Mouse (Mus musculus) lung, postnatal 0 days (tissue): ENCODE measurements at regions not wholly inside any gene's neighbourhood (a gene's known extent, or its start where the extent isn't known, plus 50 kb on each side); places are given as distances from the start of the nearest gene placed in this dataset.

Experiments
- ATAC-seq: fragments of 200-750 bp; cut with Nextera tagmentation; 2 replicates; pipeline ENCODE4 v1.8.0; 2017; ENCODE audit warnings: moderate library complexity
- DNase-seq: peaks from one replicate; pipeline ENCODE4 v3.0.0-alpha.2; 2016; ENCODE audit warnings: low spot score
- H3K27ac ChIP-seq: fragments of 300-500 bp; sonication (generic); 2 replicates; pipeline ENCODE4 v1.5.1; 2014; ENCODE audit warnings: antibody characterized with exemption, mild to moderate bottlenecking, low read length, mixed read lengths
- H3K27me3 ChIP-seq: fragments of 300-500 bp; sonication (generic); replicated peaks from 2 replicates; pipeline ENCODE4 v1.6.1; 2014; ENCODE audit warnings: low read length, mixed read lengths; ENCODE audit not compliant: insufficient read depth
- H3K36me3 ChIP-seq: fragments of 300-500 bp; sonication (generic); 2 replicates; pipeline ENCODE4 v1.6.1; 2014; ENCODE audit warnings: low read length, mixed read lengths; ENCODE audit not compliant: insufficient read depth
- H3K4me1 ChIP-seq: fragments of 300-500 bp; sonication (generic); 2 replicates; pipeline ENCODE4 v1.6.1; 2014; ENCODE audit warnings: antibody characterized with exemption, low read depth, low read length, mixed read lengths; ENCODE audit not compliant: insufficient read depth
- H3K4me2 ChIP-seq: fragments of 300-500 bp; sonication (generic); replicated peaks from 2 replicates; pipeline ENCODE4 v1.6.1; 2014; ENCODE audit warnings: low read depth, mild to moderate bottlenecking, low read length, moderate library complexity, mixed read lengths
- H3K4me3 ChIP-seq: fragments of 300-500 bp; sonication (generic); 2 replicates; pipeline ENCODE4 v1.5.1; 2014; ENCODE audit warnings: low read depth, low read length
- H3K9ac ChIP-seq: fragments of 300-500 bp; sonication (generic); replicated peaks from 2 replicates; pipeline ENCODE4 v1.6.1; 2014; ENCODE audit warnings: low read depth, mild to moderate bottlenecking
- H3K9me3 ChIP-seq: fragments of 300-500 bp; sonication (generic); 2 replicates; pipeline ENCODE4 v1.6.1; 2016; ENCODE audit warnings: low read length, mixed read lengths
- CTCF ChIP-seq: IDR thresholded peaks from 2 replicates; pipeline ENCODE4 v1.5.1; 2016; ENCODE audit warnings: antibody characterized with exemption, mild to moderate bottlenecking
- EP300 ChIP-seq: IDR thresholded peaks from 2 replicates; pipeline ENCODE4 v1.6.1; 2016; ENCODE audit warnings: antibody characterized with exemption, mild to moderate bottlenecking, control low read depth
- WGBS: fragments of 180-500 bp; shearing (Covaris S2); extraction: QIAGEN DNeasy Blood & Tissue Kit; methylation state at CpG from one replicate; pipeline ENCODE4 v1.1.7; 2014; 5-methylcytosine and 5-hydroxymethylcytosine counted together

DNA sequence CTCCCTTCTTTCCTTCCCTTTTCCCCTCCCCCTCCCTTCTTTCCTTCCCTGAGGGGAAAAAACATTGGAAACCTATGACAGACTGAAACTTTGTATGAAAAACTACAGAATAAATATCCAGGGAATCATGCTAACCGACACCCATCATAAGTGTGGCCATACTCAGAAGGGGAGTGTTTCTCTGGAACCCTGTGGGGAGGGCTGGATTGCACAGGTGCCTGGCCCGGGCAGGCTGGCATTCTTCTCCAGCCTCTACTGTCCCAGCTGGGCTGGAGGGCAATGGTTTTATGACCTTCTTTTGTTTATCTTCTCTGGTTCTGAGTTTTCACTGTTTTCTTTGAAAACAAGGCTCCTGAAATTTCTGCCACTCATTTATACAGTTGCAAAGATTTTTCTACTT is 307.9 kb downstream of the Satb1 start:
- no peak overlapping the region for H3K27ac ChIP-seq
- H3K4me1 ChIP-seq, result no peaks in the 10 kb centered on the region
- H3K9me3 ChIP-seq, result no peaks in the 10 kb centered on the region
- no peak for TF ChIP-seq CTCF
- ATAC-seq (no peak), DNase-seq (no peak)
- no peak overlapping the region for H3K4me3 ChIP-seq
- no peak overlapping the region for H3K9ac ChIP-seq
- H3K36me3 ChIP-seq, result no peaks in the 10 kb centered on the region
- H3K4me2 ChIP-seq, result no peak overlapping the region
- WGBS, result 23% methylated on average over 2 of the region's 2 CpGs
- no peaks in the 10 kb centered on the region for H3K27me3 ChIP-seq

DNA sequence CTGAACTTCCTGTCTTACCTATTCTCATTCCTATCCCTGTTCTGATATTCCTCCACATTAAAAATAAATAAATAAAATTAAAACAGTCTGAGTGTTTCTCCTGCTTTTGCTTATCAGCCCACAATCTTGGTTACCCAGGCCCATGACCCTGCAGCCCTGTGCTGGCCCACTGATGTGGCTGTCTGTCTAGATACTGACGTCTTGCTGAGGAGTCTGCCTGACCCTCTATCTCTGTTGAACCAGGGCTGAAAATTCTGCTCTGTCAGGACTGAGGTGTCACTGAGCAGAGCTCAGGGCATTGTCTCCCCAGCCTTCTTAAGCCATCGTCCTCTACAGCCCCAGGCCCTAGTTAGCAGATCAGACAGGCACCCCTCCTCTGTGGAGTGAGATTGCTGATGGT is 321.2 kb downstream of the Satb1 start:
- ATAC-seq (no peak), DNase-seq (no peak)
- Histone ChIP-seq H3K27ac (no peak overlapping the region), H3K4me1 (no peaks in the 10 kb centered on the region), H3K4me2 (no peak overlapping the region), H3K9ac (no peak overlapping the region), H3K36me3 (no peaks in the 10 kb centered on the region), H3K27me3 (no peaks in the 10 kb centered on the region), H3K9me3 (no peaks in the 10 kb centered on the region), H3K4me3 (no peak overlapping the region)
- 42% methylated on average over 2 of the region's 2 CpGs for WGBS
- TF ChIP-seq EP300 (no peak), CTCF (no peak)

DNA sequence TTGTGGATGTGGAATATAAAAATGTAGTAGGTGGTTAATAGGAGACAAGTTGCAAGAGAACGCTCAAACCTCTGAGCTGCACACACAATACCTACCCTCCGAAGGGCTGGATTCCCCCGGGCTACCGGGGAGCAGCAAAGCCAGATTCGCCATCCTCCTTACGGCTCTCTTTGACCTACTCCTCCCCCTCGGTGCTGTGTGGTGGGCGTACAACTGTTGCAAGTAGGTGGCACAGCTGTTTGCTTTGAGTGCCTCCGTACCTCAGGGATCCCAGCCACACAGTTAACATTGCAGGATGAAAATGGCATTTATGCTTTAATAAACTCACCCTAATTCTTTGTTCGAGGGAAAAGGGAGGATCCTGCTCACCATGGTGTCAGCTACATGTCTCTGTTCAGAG is 321.6 kb upstream of the Tbc1d5 start:
- Histone ChIP-seq H3K9ac (no peak overlapping the region), H3K4me2 (no peak overlapping the region), H3K4me3 (no peak overlapping the region), H3K27ac (no peak overlapping the region), H3K9me3 (no peaks in the 10 kb centered on the region), H3K27me3 (no peaks in the 10 kb centered on the region), H3K36me3 (no peaks in the 10 kb centered on the region), H3K4me1 (no peaks in the 10 kb centered on the region)
- DNase-seq (no peak), ATAC-seq (no peak)
- 87% methylated on average over 10 of the region's 10 CpGs for WGBS
- TF ChIP-seq EP300 (no peak), CTCF (no peak)

DNA sequence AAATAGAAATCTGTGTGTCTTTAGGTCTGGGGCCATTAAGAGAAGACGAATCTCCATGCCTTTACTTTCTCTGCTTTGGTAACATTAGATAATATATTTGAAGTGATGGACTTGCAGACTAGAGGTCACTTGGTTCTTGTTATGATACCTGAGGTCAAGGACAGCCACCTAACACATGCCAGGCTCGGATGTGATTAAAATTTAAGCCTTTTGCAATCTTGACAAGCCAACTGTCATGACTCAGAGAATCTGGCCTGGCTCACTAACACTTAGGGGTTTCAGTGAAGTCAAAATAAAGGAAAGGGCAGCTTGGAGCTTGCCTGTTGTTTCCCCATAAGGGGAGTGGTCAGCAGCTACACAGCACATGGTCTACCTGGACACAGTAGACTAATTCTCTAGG is 320.4 kb upstream of the Tbc1d5 start:
- no peak overlapping the region for H3K4me3 ChIP-seq
- DNase-seq (no peak), ATAC-seq (no peak)
- H3K4me2 ChIP-seq, result no peak overlapping the region
- H3K27ac ChIP-seq, result no peak overlapping the region
- no peaks in the 10 kb centered on the region for H3K9me3 ChIP-seq
- WGBS, result 56% methylated on average over 2 of the region's 2 CpGs
- no peaks in the 10 kb centered on the region for H3K36me3 ChIP-seq
- H3K27me3 ChIP-seq, result no peaks in the 10 kb centered on the region
- TF ChIP-seq EP300 (no peak), CTCF (no peak)
- no peaks in the 10 kb centered on the region for H3K4me1 ChIP-seq
- H3K9ac ChIP-seq, result no peak overlapping the region

DNA sequence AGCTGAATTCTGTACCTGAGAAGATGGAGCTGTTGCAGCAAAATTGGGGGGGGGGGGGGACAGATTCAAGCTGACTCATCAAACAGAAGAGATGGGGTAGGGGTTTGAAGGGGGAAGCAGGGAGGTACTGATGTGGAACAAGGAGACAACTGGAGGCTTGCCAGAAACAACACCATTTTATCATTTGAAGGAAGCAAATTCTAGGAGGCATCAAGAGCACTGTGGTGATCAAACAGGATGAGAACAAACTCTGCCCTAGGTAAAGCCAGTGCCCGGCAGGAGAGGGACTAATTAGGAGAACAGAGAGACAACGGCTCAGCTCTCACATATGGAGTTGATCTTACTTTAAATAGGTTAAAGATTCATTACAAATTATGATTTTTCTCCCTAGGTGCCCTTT is 315.9 kb upstream of the Tbc1d5 start:
- Histone ChIP-seq H3K36me3 (no peaks in the 10 kb centered on the region), H3K27me3 (no peaks in the 10 kb centered on the region), H3K4me3 (no peak overlapping the region), H3K9ac (no peak overlapping the region), H3K27ac (no peak overlapping the region), H3K4me2 (no peak overlapping the region), H3K4me1 (no peaks in the 10 kb centered on the region), H3K9me3 (no peaks in the 10 kb centered on the region)
- ATAC-seq, result no peak
- WGBS, result 74% methylated on average over 2 of the region's 2 CpGs
- no peak for DNase-seq
- TF ChIP-seq CTCF (no peak), EP300 (no peak)

DNA sequence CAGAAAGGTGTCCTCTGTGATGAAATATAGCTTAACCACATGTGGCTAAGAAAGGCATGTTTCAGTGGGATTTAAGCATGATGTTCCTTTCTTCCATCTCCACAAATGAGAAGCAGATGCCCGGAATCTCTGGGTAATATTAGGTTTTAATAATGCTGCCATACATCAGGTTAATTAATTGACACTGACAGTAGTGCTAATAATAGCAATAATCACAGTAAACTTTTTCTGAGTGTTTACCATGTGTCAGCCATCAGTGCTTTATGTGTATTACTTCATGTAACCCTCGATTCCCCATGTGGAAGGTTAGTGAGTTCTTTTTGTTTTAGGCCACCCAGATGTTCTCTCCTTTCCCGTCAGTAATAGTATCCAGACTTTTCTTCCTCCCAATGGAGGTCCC is 310.2 kb upstream of the Tbc1d5 start:
- H3K27ac ChIP-seq, result no peak overlapping the region
- no peaks in the 10 kb centered on the region for H3K4me1 ChIP-seq
- WGBS, result 60% methylated on average over 3 of the region's 3 CpGs
- no peaks in the 10 kb centered on the region for H3K36me3 ChIP-seq
- ATAC-seq, result no peak
- no peaks in the 10 kb centered on the region for H3K9me3 ChIP-seq
- H3K4me3 ChIP-seq, result no peak overlapping the region
- no peak for TF ChIP-seq EP300
- TF ChIP-seq CTCF, result no peak
- DNase-seq, result no peak
- no peak overlapping the region for H3K4me2 ChIP-seq
- no peak overlapping the region for H3K9ac ChIP-seq
- H3K27me3 ChIP-seq, result no peaks in the 10 kb centered on the region

DNA sequence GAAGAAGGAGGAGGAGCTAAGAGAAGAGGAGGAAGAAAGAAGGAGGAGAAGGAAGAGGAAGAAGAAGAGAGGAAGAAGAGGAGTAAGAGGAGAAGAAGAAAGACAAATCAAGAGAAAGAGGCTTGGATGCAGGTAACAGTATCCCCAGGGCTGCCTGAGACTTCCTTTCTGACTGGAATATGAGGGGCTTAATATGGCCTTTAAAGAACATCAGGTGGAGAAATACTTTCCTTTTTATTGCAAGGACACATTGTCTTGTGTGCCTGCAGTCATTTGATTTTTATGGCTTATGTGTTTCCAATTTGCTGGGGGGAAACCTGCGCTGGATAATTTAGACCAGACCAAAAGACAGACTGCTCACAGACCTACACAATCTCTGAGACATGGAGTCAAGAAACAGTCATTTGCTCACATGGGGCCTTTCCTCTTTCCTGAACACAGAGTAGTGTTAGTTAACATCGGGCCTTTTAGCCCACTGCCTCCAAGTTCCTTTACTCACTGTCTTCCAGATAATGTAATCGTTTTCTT is 308.8 kb upstream of the Tbc1d5 start:
- Histone ChIP-seq H3K27me3 (no peaks in the 10 kb centered on the region), H3K4me3 (no peak overlapping the region), H3K36me3 (no peaks in the 10 kb centered on the region), H3K4me1 (no peaks in the 10 kb centered on the region), H3K9me3 (no peaks in the 10 kb centered on the region), H3K27ac (no peak overlapping the region), H3K4me2 (no peak overlapping the region), H3K9ac (no peak overlapping the region)
- TF ChIP-seq CTCF (no peak), EP300 (no peak)
- DNase-seq (no peak), ATAC-seq (no peak)
- 79% methylated on average over 3 of the region's 3 CpGs for WGBS
